Mouse (Mus musculus) limb, embryonic 10.5 days (tissue): Measurements from ENCODE around the gene Chp1. TPM values are rescaled to one million over a fixed set of nuclear protein-coding genes. Genes with fewer than 3 reads are reported as not detected.
"Not testable (repeated sequence)": the region's sequence is repeated elsewhere in the genome, so short reads cannot be mapped to it uniquely, and the experiment has no call there.

Experiments
- DNase-seq: peaks from one replicate; pipeline ENCODE4 v3.0.0-alpha.2; 2017; ENCODE audit warnings: low spot score
- H3K27ac ChIP-seq: fragments of 300-500 bp; sonication (generic); 2 replicates; pipeline ENCODE4 v1.5.1; 2016; ENCODE audit warnings: mild to moderate bottlenecking
- H3K27me3 ChIP-seq: fragments of 300-500 bp; sonication (generic); 2 replicates; pipeline ENCODE4 v1.6.1; 2016; ENCODE audit warnings: low read depth, mild to moderate bottlenecking; ENCODE audit not compliant: poor library complexity, severe bottlenecking
- H3K36me3 ChIP-seq: fragments of 300-500 bp; sonication (generic); 2 replicates; pipeline ENCODE4 v1.6.1; 2016; ENCODE audit warnings: mild to moderate bottlenecking, moderate library complexity
- H3K4me1 ChIP-seq: fragments of 300-500 bp; sonication (generic); 2 replicates; pipeline ENCODE4 v1.6.1; 2016
- H3K4me3 ChIP-seq: fragments of 300-500 bp; sonication (generic); 2 replicates; pipeline ENCODE4 v1.5.1; 2016; ENCODE audit warnings: mild to moderate bottlenecking, moderate library complexity
- H3K9me3 ChIP-seq: fragments of 300-500 bp; sonication (generic); replicated peaks from 2 replicates; pipeline ENCODE4 v1.6.1; 2016; ENCODE audit warnings: mild to moderate bottlenecking
- WGBS: fragments of 180-500 bp; shearing (Covaris S2); methylation state at CpG from one replicate; pipeline ENCODE4 v1.1.7; 2016; 5-methylcytosine and 5-hydroxymethylcytosine counted together
- polyA plus RNA-seq: library from polyadenylated mRNA; unstranded; fragments of >200 nt; fragmentation: Nextera tagmentation; extraction: Ambion mirVana; gene quantifications from 2 replicates; pipeline ENCODE4 v1.2.1, GENCODE M21; 2016

Gene Chp1
- polyA plus RNA-seq, 1 experiment from 2014 or later = 57.3 TPM

- Histone ChIP-seq H3K36me3 (0 out of 2 replicates have a peak, but pooled peaks cover 5% of the 10 kb centered on the region), H3K4me1 (no peaks in the 10 kb centered on the region), H3K27ac (no peak overlapping the region), H3K9me3 (no peaks in the 10 kb centered on the region), H3K4me3 (no peak overlapping the region), H3K27me3 (no peaks in the 10 kb centered on the region)
- WGBS = 32% methylated on average over 2 of the region's 2 CpGs
- no peak for DNase-seq
Observed at GRCm38 (mm10) chr2:119583439-119583838, 35.9 kb downstream of the Chp1 start.

DNA sequence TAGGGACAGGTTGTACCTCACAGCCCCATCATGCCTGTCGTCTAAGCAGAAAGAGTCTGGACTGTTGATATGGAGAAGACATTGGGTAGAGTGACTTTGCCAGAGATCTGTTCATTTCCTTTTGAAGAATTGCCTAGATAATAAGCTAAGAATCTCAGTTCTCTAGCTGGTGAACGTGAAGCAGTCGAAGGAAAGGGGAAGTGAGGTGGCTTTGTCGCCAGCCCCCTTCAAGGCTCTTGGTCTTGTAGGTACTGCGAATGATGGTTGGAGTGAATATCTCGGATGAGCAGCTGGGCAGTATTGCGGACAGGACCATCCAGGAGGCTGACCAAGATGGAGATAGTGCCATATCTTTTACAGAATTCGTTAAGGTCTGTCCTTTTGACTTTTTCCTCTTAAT, 36.8 kb downstream of the Chp1 start:
- H3K27ac ChIP-seq = no peak overlapping the region
- 89% methylated on average over 8 of the region's 8 CpGs for WGBS
- DNase-seq = no peak
- no peaks in the 10 kb centered on the region for H3K4me1 ChIP-seq
- no peaks in the 10 kb centered on the region for H3K9me3 ChIP-seq
- 0 out of 2 replicates have a peak, but pooled peaks cover 5% of the 10 kb centered on the region for H3K36me3 ChIP-seq
- no peaks in the 10 kb centered on the region for H3K27me3 ChIP-seq
- H3K4me3 ChIP-seq = no peak overlapping the region

DNA sequence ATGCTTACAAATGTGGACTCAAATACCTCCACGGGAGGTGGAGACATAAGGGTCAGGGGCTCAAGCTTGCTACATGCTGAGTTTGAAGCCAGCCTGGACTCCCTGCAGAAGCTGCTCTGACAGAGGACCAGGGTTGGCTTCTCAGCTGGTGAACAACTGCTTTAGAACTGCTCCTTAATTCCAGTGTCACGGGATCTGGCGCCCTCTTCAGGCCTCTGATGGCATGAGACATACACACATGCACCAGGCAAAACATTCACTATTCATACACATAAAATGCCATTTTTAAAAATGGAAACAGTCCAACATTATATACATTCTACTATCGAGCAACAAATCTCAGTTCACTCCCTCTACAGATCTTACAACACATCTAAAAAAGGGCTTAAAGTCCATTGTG, 39.9 kb downstream of the Chp1 start:
- 17% methylated on average over 4 of the region's 4 CpGs for WGBS
- Histone ChIP-seq H3K9me3 (no peaks in the 10 kb centered on the region), H3K36me3 (0 out of 2 replicates have a peak, but pooled peaks cover 3% of the 10 kb centered on the region), H3K27ac (no peak overlapping the region), H3K27me3 (no peaks in the 10 kb centered on the region), H3K4me3 (no peak overlapping the region), H3K4me1 (no peaks in the 10 kb centered on the region)
- DNase-seq = peak; percentile 67

DNA sequence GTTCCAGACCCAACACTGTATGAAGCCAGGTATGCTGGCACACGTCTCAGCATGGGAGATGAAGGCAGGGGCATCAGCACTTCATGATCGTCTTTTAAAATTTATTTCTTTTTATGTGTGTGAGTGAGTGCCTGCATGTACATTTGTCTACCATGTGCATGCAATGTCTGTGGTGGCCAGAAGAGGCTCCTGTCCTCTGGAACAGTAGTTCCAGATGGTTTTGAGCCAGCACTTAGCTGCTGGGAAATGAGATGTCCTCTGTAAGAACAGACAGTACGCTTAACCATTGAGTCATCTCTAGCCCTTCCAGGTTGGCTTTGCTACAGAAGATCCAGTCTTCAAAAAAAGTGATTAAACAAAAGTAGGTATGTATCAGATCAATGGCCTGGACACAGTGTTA, 43.8 kb downstream of the Chp1 start:
- H3K4me3 ChIP-seq = no peak overlapping the region
- H3K36me3 ChIP-seq = peaks cover 7% of the 10 kb centered on the region
- peaks cover 12% of the 10 kb centered on the region for H3K4me1 ChIP-seq
- whole genome bisulfite sequencing = 92% methylated on average over 3 of the region's 3 CpGs
- H3K27me3 ChIP-seq = no peaks in the 10 kb centered on the region
- no peak for DNase-seq
- no peaks in the 10 kb centered on the region for H3K9me3 ChIP-seq
- no peak overlapping the region for H3K27ac ChIP-seq

- peaks cover 12% of the 10 kb centered on the region for H3K4me1 ChIP-seq
- no peak for DNase-seq
- peak overlapping the region; percentile 73 for H3K4me3 ChIP-seq
- no peaks in the 10 kb centered on the region for H3K9me3 ChIP-seq
- no peaks in the 10 kb centered on the region for H3K27me3 ChIP-seq
- 9% methylated on average over 7 of the region's 7 CpGs for WGBS
- H3K27ac ChIP-seq = peak overlapping the region; percentile 92
- peaks cover 31% of the 10 kb centered on the region for H3K36me3 ChIP-seq
Observed at GRCm38 (mm10) chr2:119593765-119594112, 46.2 kb downstream of the Chp1 start.

GRCm38 (mm10) chr2:119594113-119594981, 46.9 kb downstream of the Chp1 start:
- Histone ChIP-seq H3K4me1 (peaks cover 12% of the 10 kb centered on the region), H3K9me3 (no peaks in the 10 kb centered on the region), H3K36me3 (peaks cover 37% of the 10 kb centered on the region), H3K27me3 (no peaks in the 10 kb centered on the region), H3K4me3 (peak overlapping the region; percentile 73), H3K27ac (peak overlapping the region; percentile 92)
- WGBS = under 1% methylated on average over 61 of the region's 61 CpGs
- DNase-seq = peak; percentile 96

DNA sequence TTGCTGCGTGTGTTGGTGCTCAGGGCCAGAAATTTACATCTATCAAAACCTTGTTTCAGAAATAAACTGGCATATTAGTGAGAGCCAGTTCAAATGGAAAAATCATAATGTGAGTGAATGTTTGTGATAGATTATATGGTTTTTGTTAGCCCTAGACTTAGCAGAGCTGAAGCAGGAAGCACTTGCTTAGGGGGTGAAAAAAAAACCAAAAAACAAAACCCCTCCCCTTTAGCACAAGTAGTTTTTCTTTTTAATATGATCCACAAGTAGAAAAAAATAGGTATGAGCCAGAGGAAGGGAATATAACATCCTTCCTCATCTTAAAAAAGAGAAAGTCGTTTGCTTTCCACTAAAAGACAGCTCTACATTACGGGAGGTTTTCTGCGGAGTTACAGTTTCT, 47.8 kb downstream of the Chp1 start:
- H3K36me3 ChIP-seq = peaks cover 46% of the 10 kb centered on the region

DNA sequence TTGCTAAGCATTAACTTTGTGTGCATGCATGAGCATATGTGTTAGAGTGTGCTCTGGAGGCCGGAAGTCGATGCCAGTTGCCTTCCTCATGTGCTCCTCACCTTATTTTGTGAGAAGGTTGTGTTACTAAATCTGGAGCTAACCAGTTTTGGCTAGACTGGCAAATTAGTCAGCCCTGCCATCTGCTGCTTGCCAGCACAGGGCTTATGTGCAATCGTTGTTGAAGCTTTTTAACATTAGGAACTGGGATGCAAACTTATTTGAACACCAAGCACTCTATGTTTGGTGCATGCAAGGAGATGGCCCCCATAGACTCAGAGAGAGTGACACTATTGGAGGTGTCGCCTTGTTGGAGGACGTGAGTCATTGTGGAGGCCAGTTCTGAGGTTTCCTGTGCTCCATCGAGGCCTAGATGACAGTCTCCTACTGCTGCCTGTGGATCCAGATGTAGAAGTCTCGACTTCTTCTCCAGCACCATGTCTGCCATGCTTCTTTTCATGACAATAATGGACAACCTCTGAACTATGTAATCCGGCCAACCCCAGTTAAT, 49.4 kb downstream of the Chp1 start:
- DNase-seq = no peak
- Histone ChIP-seq H3K4me3 (no peak overlapping the region), H3K9me3 (no peaks in the 10 kb centered on the region), H3K27ac (no peak overlapping the region), H3K27me3 (no peaks in the 10 kb centered on the region), H3K4me1 (peaks cover 16% of the 10 kb centered on the region), H3K36me3 (peaks cover 59% of the 10 kb centered on the region)
- 95% methylated on average over 8 of the region's 8 CpGs for WGBS

More for the DNA sequence above, 47.8 kb downstream of the Chp1 start:
- H3K27ac ChIP-seq = 0 out of 2 replicates have a peak overlapping the region, but pooled peaks have one; percentile 92
- no peaks in the 10 kb centered on the region for H3K9me3 ChIP-seq
- H3K4me3 ChIP-seq = peak overlapping the region; percentile 73
- H3K27me3 ChIP-seq = no peaks in the 10 kb centered on the region
- peaks cover 12% of the 10 kb centered on the region for H3K4me1 ChIP-seq
- WGBS = 69% methylated on average over 4 of the region's 4 CpGs
- DNase-seq = no peak

GRCm38 (mm10) chr2:119601027-119601426, 53.5 kb downstream of the Chp1 start:
- no peak overlapping the region for H3K4me3 ChIP-seq
- peaks cover 4% of the 10 kb centered on the region; the same call in 1 of the 2 replicates for H3K4me1 ChIP-seq
- no peaks in the 10 kb centered on the region for H3K27me3 ChIP-seq
- no peak overlapping the region for H3K27ac ChIP-seq
- peaks cover 96% of the 10 kb centered on the region for H3K36me3 ChIP-seq
- no peaks in the 10 kb centered on the region for H3K9me3 ChIP-seq
- 89% methylated on average over 4 of the region's 4 CpGs for WGBS
- no peak for DNase-seq

- not testable (repeated sequence) for H3K4me3 ChIP-seq, DNase-seq, H3K27me3 ChIP-seq, H3K9me3 ChIP-seq, H3K27ac ChIP-seq, H3K4me1 ChIP-seq
- peaks cover 96% of the 10 kb centered on the region for H3K36me3 ChIP-seq
- WGBS = 65% methylated on average over 3 of the region's 3 CpGs
Observed at GRCm38 (mm10) chr2:119601575-119601974, 54.1 kb downstream of the Chp1 start.

GRCm38 (mm10) chr2:119602488-119602887, 55.0 kb downstream of the Chp1 start:
- Histone ChIP-seq H3K27me3 (no peaks in the 10 kb centered on the region), H3K9me3 (no peaks in the 10 kb centered on the region), H3K4me1 (peaks cover 4% of the 10 kb centered on the region; the same call in 1 of the 2 replicates), H3K36me3 (peaks cover 96% of the 10 kb centered on the region), H3K27ac (no peak overlapping the region), H3K4me3 (no peak overlapping the region)
- WGBS = 79% methylated on average over 1 of the region's 1 CpGs
- DNase-seq = no peak

DNA sequence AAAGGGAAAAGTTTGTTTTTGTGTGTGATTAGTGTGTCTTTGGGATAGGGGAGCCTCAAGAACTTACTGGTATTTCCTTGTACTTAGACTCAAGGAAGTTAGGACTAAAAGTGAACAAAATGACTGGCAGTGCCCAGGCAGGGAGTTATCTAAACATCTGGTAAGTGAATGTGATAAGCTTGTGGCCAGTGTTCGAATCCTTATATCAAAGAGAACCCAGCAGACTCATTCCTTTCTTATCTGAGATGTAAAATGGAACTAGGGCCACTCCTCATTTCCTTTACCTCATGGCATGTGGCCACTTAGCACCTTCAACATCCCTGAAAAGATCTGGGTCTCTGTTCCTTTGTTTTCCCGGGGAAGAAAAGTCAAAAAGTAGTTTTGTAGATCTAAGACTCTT, 56.4 kb downstream of the Chp1 start:
- no peak overlapping the region for H3K27ac ChIP-seq
- peaks cover 96% of the 10 kb centered on the region for H3K36me3 ChIP-seq
- 86% methylated on average over 2 of the region's 2 CpGs for WGBS
- H3K27me3 ChIP-seq = no peaks in the 10 kb centered on the region
- H3K9me3 ChIP-seq = no peaks in the 10 kb centered on the region
- no peak overlapping the region for H3K4me3 ChIP-seq
- no peak for DNase-seq
- peaks cover 4% of the 10 kb centered on the region; the same call in 1 of the 2 replicates for H3K4me1 ChIP-seq

GRCm38 (mm10) chr2:119605361-119605973, 58.0 kb downstream of the Chp1 start:
- DNase-seq = no peak
- Histone ChIP-seq H3K9me3 (no peaks in the 10 kb centered on the region), H3K27me3 (no peaks in the 10 kb centered on the region), H3K36me3 (peaks cover 94% of the 10 kb centered on the region), H3K4me1 (peaks cover 4% of the 10 kb centered on the region; the same call in 1 of the 2 replicates), H3K4me3 (no peak overlapping the region), H3K27ac (no peak overlapping the region)
- WGBS = 89% methylated on average over 6 of the region's 6 CpGs
